Mouse (Mus musculus) adipocyte (in vitro differentiated cells): ENCODE measurements at regions not wholly inside any gene's neighbourhood (a gene's known extent, or its start where the extent isn't known, plus 50 kb on each side); places are given as distances from the start of the nearest gene placed in this dataset.
"Not testable (repeated sequence)": the region's sequence is repeated elsewhere in the genome, so short reads cannot be mapped to it uniquely, and the experiment has no call there.

Experiments
- DNase-seq: peaks from one replicate; pipeline ENCODE4 v3.0.0-alpha.2; 2016; ENCODE audit warnings: low spot score

DNA sequence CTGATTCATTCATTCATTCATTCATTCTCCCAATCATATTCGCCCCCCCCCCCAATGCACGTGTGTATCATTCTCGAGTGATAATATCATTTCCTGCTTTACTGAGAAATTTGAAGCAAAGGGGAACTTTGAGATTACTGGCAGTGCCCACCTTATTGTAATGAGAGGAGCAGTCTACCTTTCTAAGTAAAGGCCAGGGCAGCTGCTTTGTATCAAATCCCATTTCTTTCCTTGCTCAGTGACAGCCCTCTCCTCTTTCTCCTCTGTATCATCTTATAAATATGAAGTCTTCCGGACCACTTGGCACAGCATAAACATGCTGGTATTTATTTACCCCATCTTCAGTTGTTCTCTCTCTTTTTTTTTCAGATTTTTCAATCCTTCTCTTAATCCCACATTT is 139.1 kb upstream of the Tacstd2 start:
- DNase-seq, result not testable (repeated sequence)

DNA sequence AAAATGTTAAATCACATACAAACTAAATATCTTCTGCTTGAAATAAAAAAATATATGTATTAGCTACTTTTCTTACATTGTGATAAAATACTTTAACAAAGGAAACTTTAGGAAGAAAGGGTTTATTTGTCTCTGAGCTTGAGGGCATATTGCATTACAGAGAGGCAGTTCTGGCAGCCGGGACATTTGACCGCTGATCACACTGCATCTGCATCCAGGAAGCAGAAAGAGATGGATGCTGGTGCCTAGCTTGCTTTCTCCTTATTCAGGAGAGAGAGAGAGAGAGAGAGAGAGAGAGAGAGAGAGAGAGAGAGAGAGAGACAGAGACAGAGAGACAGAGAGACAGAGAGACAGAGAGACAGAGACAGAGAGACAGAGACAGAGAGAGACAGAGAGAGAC is 137.7 kb upstream of the Tacstd2 start:
- not testable (repeated sequence) for DNase-seq

- DNase-seq, result not testable (repeated sequence)
Observed at GRCm38 (mm10) chr6:67668073-67668472, 132.5 kb upstream of the Tacstd2 start.

GRCm38 (mm10) chr6:67631617-67632016 is 96.0 kb upstream of the Tacstd2 start:
- no peak for DNase-seq

DNA sequence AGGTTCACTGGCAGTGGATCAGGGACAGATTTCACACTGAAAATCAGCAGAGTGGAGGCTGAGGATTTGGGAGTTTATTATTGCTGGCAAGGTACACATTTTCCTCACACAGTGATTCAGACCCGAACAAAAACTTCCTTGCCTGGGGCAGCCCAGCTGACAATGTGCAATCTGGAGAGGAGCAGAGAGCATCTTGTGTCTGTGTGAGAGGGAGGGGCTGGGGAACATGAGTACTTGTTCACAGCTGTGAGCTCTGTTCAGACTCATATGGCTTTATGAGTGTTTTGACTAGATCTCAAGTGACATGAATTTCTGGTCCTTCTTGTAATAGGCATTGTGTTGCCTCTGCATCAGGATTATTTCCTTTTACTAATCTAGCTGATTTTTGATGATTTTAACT is 74.8 kb upstream of the Tacstd2 start:
- no peak for DNase-seq

- DNase-seq, result not testable (repeated sequence)
Observed at GRCm38 (mm10) chr6:67609461-67609860, 73.9 kb upstream of the Tacstd2 start.
